Comparison of ENCODE assay signal across 9 mouse cellular contexts in genomic region chr14:55795380-55796163, GRCm38 (mm10). TPM values are rescaled to one million over a fixed set of nuclear protein-coding genes. Genes with fewer than 3 reads are reported as not detected.
DNase-seq lines count a peak whose midpoint lies in the region; ATAC-seq and TF ChIP-seq lines count a peak whose summit lies in the region.
"Had no signal": no experiment of that assay in that cellular context is flagged by ENCODE, and none has a peak within 500 bp of the region (broad histone marks: within the 10 kb centered on the region; RNA-seq: fewer than 3 reads in every experiment).

No protein-coding gene starts in this region.

- no peaks in the 10 kb centered on the region for H3K36me3 ChIP-seq in kidney, embryonic 14.5 days (ENCODE audit: control insufficient read depth, insufficient read depth, low read length)
- H3K36me3 ChIP-seq in heart, postnatal 0 days (replicated peaks; ENCODE audit: control insufficient read depth, insufficient read depth, low read length): no peaks in the 10 kb centered on the region
- H3K36me3 ChIP-seq in neural tube, embryonic 15.5 days: no peaks in the 10 kb centered on the region
- H3K36me3 ChIP-seq: limb, embryonic 13.5 days had no signal

- no peak overlapping the region for H3K9ac ChIP-seq in kidney, embryonic 14.5 days (ENCODE audit: low read depth, low read length)
- H3K9ac ChIP-seq in heart, postnatal 0 days (replicated peaks; ENCODE audit: low read depth, low read length): no peak overlapping the region
- H3K9ac ChIP-seq in neural tube, embryonic 15.5 days (replicated peaks): no peak overlapping the region
- H3K9ac ChIP-seq: limb, embryonic 13.5 days had no signal

- no peak for ATAC-seq in kidney, embryonic 14.5 days (ENCODE audit: low FRiP score, low TSS enrichment)
- peak; percentile 76 for ATAC-seq in heart, postnatal 0 days (ENCODE audit: insufficient read depth, low read depth)
- ATAC-seq in neural tube, embryonic 15.5 days (ENCODE audit: low FRiP score): no peak

- no peak overlapping the region for H3K27ac ChIP-seq in kidney, embryonic 14.5 days (ENCODE audit: low read depth, low read length)
- H3K27ac ChIP-seq in heart, postnatal 0 days (ENCODE audit: low read depth): peak overlapping the region; percentile 65
- no peak overlapping the region for H3K27ac ChIP-seq in neural tube, embryonic 15.5 days (replicated peaks)
- H3K27ac ChIP-seq: limb, embryonic 13.5 days had no signal

- H3K4me3 ChIP-seq in kidney, embryonic 14.5 days (ENCODE audit: low read length): no peak overlapping the region
- no peak overlapping the region for H3K4me3 ChIP-seq in heart, postnatal 0 days (ENCODE audit: low read depth, low read length)
- no peak overlapping the region for H3K4me3 ChIP-seq in neural tube, embryonic 15.5 days (replicated peaks)
- H3K4me3 ChIP-seq: limb, embryonic 13.5 days had no signal

- H3K9me3 ChIP-seq in kidney, embryonic 14.5 days (ENCODE audit: control insufficient read depth, low read length): no peaks in the 10 kb centered on the region
- no peaks in the 10 kb centered on the region for H3K9me3 ChIP-seq in heart, postnatal 0 days (replicated peaks; ENCODE audit: control insufficient read depth, low read length)
- no peaks in the 10 kb centered on the region for H3K9me3 ChIP-seq in neural tube, embryonic 15.5 days (replicated peaks)
- H3K9me3 ChIP-seq: limb, embryonic 13.5 days had no signal

- no peaks in the 10 kb centered on the region for H3K4me1 ChIP-seq in kidney, embryonic 14.5 days (ENCODE audit: control insufficient read depth, insufficient read depth, low read length)
- 0 out of 2 replicates have a peak, but pooled peaks cover 2% of the 10 kb centered on the region for H3K4me1 ChIP-seq in heart, postnatal 0 days (ENCODE audit: control insufficient read depth, insufficient read depth)
- H3K4me1 ChIP-seq in neural tube, embryonic 15.5 days: no peaks in the 10 kb centered on the region
- H3K4me1 ChIP-seq: limb, embryonic 13.5 days had no signal

- no peaks in the 10 kb centered on the region for H3K27me3 ChIP-seq in kidney, embryonic 14.5 days (ENCODE audit: control insufficient read depth, insufficient read depth, low read length)
- no peaks in the 10 kb centered on the region for H3K27me3 ChIP-seq in heart, postnatal 0 days (ENCODE audit: control insufficient read depth, insufficient read depth, low read length)
- peaks cover 3% of the 10 kb centered on the region; the same call in 1 of the 2 replicates for H3K27me3 ChIP-seq in neural tube, embryonic 15.5 days (replicated peaks)
- H3K27me3 ChIP-seq: limb, embryonic 13.5 days had no signal

- TF ChIP-seq CTCF in heart, postnatal 0 days (IDR thresholded peaks at IDR 0.05; ENCODE audit: low read depth): no peak

- peak; percentile 64; the same call in 1 of the 2 replicates for TF ChIP-seq EP300 in heart, postnatal 0 days (IDR thresholded peaks at IDR 0.05; ENCODE audit: low read depth)

- 78% methylated on average over 15 of the region's 15 CpGs for WGBS in kidney, embryonic 14.5 days
- WGBS in heart, postnatal 0 days: 60% methylated on average over 15 of the region's 15 CpGs
- 90% methylated on average over 15 of the region's 15 CpGs for WGBS in neural tube, embryonic 15.5 days

- peak; percentile 2 for DNase-seq in kidney, adult 9 months
- DNase-seq in MEL-GATA-1-ER (ENCODE audit: extremely low read depth, low read depth): peak; percentile 64
- DNase-seq in heart, postnatal 0 days (ENCODE audit: low spot score): peak; percentile 76
- DNase-seq in lung, postnatal 36 days: peak; percentile 63
- DNase-seq in layer of hippocampus, adult 9-10 months (ENCODE audit: low spot score): no peak
- DNase-seq in cerebellum, adult 9-10 months: no peak

- H3K4me2 ChIP-seq in kidney, embryonic 14.5 days (replicated peaks; ENCODE audit: low read depth, low read length): no peak overlapping the region
- no peak overlapping the region for H3K4me2 ChIP-seq in heart, postnatal 0 days (ENCODE audit: low read depth, low read length)
- no peak overlapping the region for H3K4me2 ChIP-seq in neural tube, embryonic 15.5 days
- H3K4me2 ChIP-seq: limb, embryonic 13.5 days had no signal

RNA-seq across cellular contexts. Expression of gene Ripk3, which starts 6.9 kb away (rescaled TPM):
- 38.1 and 43.3 TPM in 2 replicates for polyA plus RNA-seq in kidney, embryonic 14.5 days (2014; fragmentation: Nextera tagmentation; extraction: Ambion mirVana)
- total RNA-seq in heart, postnatal 0 days (2014; rRNA removed; ENCODE audit: low replicate concordance): 8.5 and 16.3 TPM in 2 replicates
- polyA plus RNA-seq in heart, postnatal 0 days (2015; fragmentation: Nextera tagmentation; extraction: Ambion mirVana): 9.3 and 9.4 TPM in 2 replicates
- polyA plus RNA-seq in neural tube, embryonic 15.5 days (2015; fragmentation: Nextera tagmentation; extraction: Ambion mirVana): 2.8 and 14.2 TPM in 2 replicates

RNA-seq across cellular contexts. Expression of gene Adcy4, which starts 11.7 kb away (rescaled TPM):
- polyA plus RNA-seq in kidney, embryonic 14.5 days (2014; fragmentation: Nextera tagmentation; extraction: Ambion mirVana): 7.8 and 10.4 TPM in 2 replicates
- total RNA-seq in heart, postnatal 0 days (2014; rRNA removed; ENCODE audit: low replicate concordance): 16.2 and 17.4 TPM in 2 replicates
- 10.6 TPM in 2 replicates for polyA plus RNA-seq in heart, postnatal 0 days (2015; fragmentation: Nextera tagmentation; extraction: Ambion mirVana)
- 4.1 and 5.2 TPM in 2 replicates for polyA plus RNA-seq in neural tube, embryonic 15.5 days (2015; fragmentation: Nextera tagmentation; extraction: Ambion mirVana)

RNA-seq across cellular contexts. Expression of gene Nfatc4, which starts 27.4 kb away (rescaled TPM):
- 26.3 and 33.8 TPM in 2 replicates for polyA plus RNA-seq in kidney, embryonic 14.5 days (2014; fragmentation: Nextera tagmentation; extraction: Ambion mirVana)
- 6.5 and 8.5 TPM in 2 replicates for total RNA-seq in heart, postnatal 0 days (2014; rRNA removed; ENCODE audit: low replicate concordance)
- polyA plus RNA-seq in heart, postnatal 0 days (2015; fragmentation: Nextera tagmentation; extraction: Ambion mirVana): 3.4 and 4.0 TPM in 2 replicates
- polyA plus RNA-seq in neural tube, embryonic 15.5 days (2015; fragmentation: Nextera tagmentation; extraction: Ambion mirVana): 9.8 and 11.5 TPM in 2 replicates

RNA-seq across cellular contexts. Expression of gene Ltb4r1, which starts 29.8 kb away (rescaled TPM):
- 0.23 TPM in 1 of 2 replicates, not detected in the other for polyA plus RNA-seq in kidney, embryonic 14.5 days (2014; fragmentation: Nextera tagmentation; extraction: Ambion mirVana)
- total RNA-seq in heart, postnatal 0 days (2014; rRNA removed; ENCODE audit: low replicate concordance): 0.62 TPM in 1 of 2 replicates, not detected in the other
- polyA plus RNA-seq in heart, postnatal 0 days (2015; fragmentation: Nextera tagmentation; extraction: Ambion mirVana): 0.38 and 0.40 TPM in 2 replicates
- 0.42 and 0.80 TPM in 2 replicates for polyA plus RNA-seq in neural tube, embryonic 15.5 days (2015; fragmentation: Nextera tagmentation; extraction: Ambion mirVana)

RNA-seq across cellular contexts. Expression of gene Ltb4r2, which starts 34.3 kb away (rescaled TPM):
- polyA plus RNA-seq in kidney, embryonic 14.5 days (2014; fragmentation: Nextera tagmentation; extraction: Ambion mirVana): 0.08 and 0.39 TPM in 2 replicates
- not detected in 2 replicates for total RNA-seq in heart, postnatal 0 days (2014; rRNA removed; ENCODE audit: low replicate concordance)
- polyA plus RNA-seq in heart, postnatal 0 days (2015; fragmentation: Nextera tagmentation; extraction: Ambion mirVana): 0.10 and 0.22 TPM in 2 replicates
- 0.42 and 0.88 TPM in 2 replicates for polyA plus RNA-seq in neural tube, embryonic 15.5 days (2015; fragmentation: Nextera tagmentation; extraction: Ambion mirVana)

Comparison
In these comparisons a context has a peak if more than half of its experiments do, and no peak if none do; other contexts are left out.
1. DNase-seq: peak in kidney, adult 9 months (single experiment), MEL-GATA-1-ER (single experiment), heart, postnatal 0 days (single experiment) and lung, postnatal 36 days (single experiment); none in layer of hippocampus, adult 9-10 months (single experiment) and cerebellum, adult 9-10 months (single experiment).